Mouse (Mus musculus): ENCODE results near the gene Atp1b1. TPM values are rescaled to one million over a fixed set of nuclear protein-coding genes. Genes with fewer than 3 reads are reported as not detected.

Gene Atp1b1
- polyA plus RNA-seq, 1 experiment from 2014 or later: 132 TPM

DNA sequence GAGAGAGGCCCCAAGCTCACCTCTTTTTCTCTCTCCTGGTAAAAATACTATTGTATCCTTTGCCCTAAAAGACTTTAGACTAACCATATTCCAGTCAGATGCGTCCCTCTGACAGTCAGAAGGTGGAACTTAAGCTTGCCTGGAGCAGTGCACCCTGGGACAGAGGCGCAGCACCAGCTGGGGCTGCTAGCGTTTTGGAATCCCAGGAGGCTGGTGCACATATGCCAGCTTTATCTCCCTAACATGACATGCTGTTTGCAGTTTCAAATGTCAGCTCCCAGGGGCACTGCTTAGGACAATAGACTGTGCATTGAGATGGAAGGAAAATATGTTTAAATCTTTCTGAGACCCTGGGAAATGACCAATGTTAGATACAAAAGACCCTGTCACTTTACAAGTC, 66.0 kb downstream of the Atp1b1 start:
- 43% methylated on average over 3 of the region's 3 CpGs for WGBS
- H3K4me2 ChIP-seq (ENCODE audit: low read length): no peak overlapping the region
- no peak; the same call in 1 of the 2 replicates for ATAC-seq
- H3K36me3 ChIP-seq (ENCODE audit: control insufficient read depth, insufficient read depth): no peaks in the 10 kb centered on the region
- no peak overlapping the region for H3K9ac ChIP-seq (replicated peaks; ENCODE audit: low read depth, low read length)
- H3K27me3 ChIP-seq (replicated peaks; ENCODE audit: control insufficient read depth, insufficient read depth, low read length): no peaks in the 10 kb centered on the region
- peaks cover 12% of the 10 kb centered on the region for H3K4me1 ChIP-seq (replicated peaks; ENCODE audit: control insufficient read depth, insufficient read depth, low read length)
- H3K27ac ChIP-seq (ENCODE audit: low read length): no peak overlapping the region
- no peak overlapping the region for H3K4me3 ChIP-seq (replicated peaks; ENCODE audit: low read length)
- H3K9me3 ChIP-seq (ENCODE audit: control insufficient read depth, low read length): no peaks in the 10 kb centered on the region

DNA sequence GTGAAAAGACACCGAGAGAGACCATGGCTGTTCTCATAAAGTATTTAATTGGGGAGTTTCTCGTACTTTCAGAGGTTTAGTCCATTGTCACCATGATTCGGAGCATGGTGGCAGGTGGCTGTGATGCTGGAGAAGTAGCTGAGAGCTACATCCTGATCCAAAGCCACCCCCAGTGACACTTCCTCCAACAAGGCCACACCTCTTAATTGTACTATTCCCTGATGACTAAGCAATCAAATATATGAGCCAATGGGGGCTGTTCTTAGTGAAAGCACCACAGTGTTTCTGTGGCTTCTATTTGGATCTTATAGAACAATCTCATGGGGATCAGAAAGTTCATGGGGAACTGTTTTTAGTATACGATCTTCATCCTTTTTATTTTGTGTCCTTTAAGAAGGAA, 68.4 kb downstream of the Atp1b1 start:
- H3K4me2 ChIP-seq (ENCODE audit: low read length): no peak overlapping the region
- no peak for ATAC-seq
- no peak overlapping the region for H3K4me3 ChIP-seq (replicated peaks; ENCODE audit: low read length)
- 90% methylated on average over 4 of the region's 4 CpGs for WGBS
- no peak overlapping the region for H3K27ac ChIP-seq (ENCODE audit: low read length)
- H3K4me1 ChIP-seq (replicated peaks; ENCODE audit: control insufficient read depth, insufficient read depth, low read length): peaks cover 4% of the 10 kb centered on the region; the same call in 1 of the 2 replicates
- H3K36me3 ChIP-seq (ENCODE audit: control insufficient read depth, insufficient read depth): no peaks in the 10 kb centered on the region
- H3K27me3 ChIP-seq (replicated peaks; ENCODE audit: control insufficient read depth, insufficient read depth, low read length): no peaks in the 10 kb centered on the region
- no peak overlapping the region for H3K9ac ChIP-seq (replicated peaks; ENCODE audit: low read depth, low read length)
- H3K9me3 ChIP-seq (ENCODE audit: control insufficient read depth, low read length): no peaks in the 10 kb centered on the region

Other genes with a start within 250 kb of the Atp1b1 start
- gene Slc19a2, start 209.3 kb downstream of the Atp1b1 start, polyA plus RNA-seq (2015; fragmentation: Nextera tagmentation; extraction: Ambion mirVana): 7.5 and 8.0 TPM in 2 replicates
- gene Ccdc181, start 182.8 kb downstream of the Atp1b1 start, polyA plus RNA-seq (2015; fragmentation: Nextera tagmentation; extraction: Ambion mirVana): 22.7 and 25.5 TPM in 2 replicates
- gene Nme7, start 154.2 kb downstream of the Atp1b1 start, polyA plus RNA-seq (2015; fragmentation: Nextera tagmentation; extraction: Ambion mirVana): 43.3 and 45.4 TPM in 2 replicates
- gene Blzf1, start 150.9 kb downstream of the Atp1b1 start, polyA plus RNA-seq (2015; fragmentation: Nextera tagmentation; extraction: Ambion mirVana): 31.6 and 33.7 TPM in 2 replicates

All from forebrain, embryonic 16.5 days (tissue).